Mouse (Mus musculus): Measurements from ENCODE around the gene Ncmap.

The Ncmap gene

GRCm38 (mm10) chr4:135352326-135353065 is 45.5 kb downstream of the Ncmap start:
- peak; percentile 28 for DNase-seq (ENCODE audit: low read depth)

GRCm38 (mm10) chr4:135337376-135337942 is 60.6 kb downstream of the Ncmap start:
- DNase-seq (ENCODE audit: low read depth) = no peak

GRCm38 (mm10) chr4:135336023-135336357 is 62.0 kb downstream of the Ncmap start:
- DNase-seq (ENCODE audit: low read depth) = no peak

GRCm38 (mm10) chr4:135335327-135336022 is 62.6 kb downstream of the Ncmap start:
- DNase-seq (ENCODE audit: low read depth) = no peak

- DNase-seq (ENCODE audit: low read depth) = no peak
Measured at GRCm38 (mm10) chr4:135326469-135326868, 71.6 kb downstream of the Ncmap start.

- no peak for DNase-seq (ENCODE audit: low read depth)
Measured at GRCm38 (mm10) chr4:135326046-135326445, 72.0 kb downstream of the Ncmap start.

GRCm38 (mm10) chr4:135323021-135323420 is 75.0 kb downstream of the Ncmap start:
- no peak for DNase-seq (ENCODE audit: low read depth)

Data from c-Kit-positive CD71-negative TER-119-negative erythroid progenitor cells, embryonic 14.5 days (primary cell).